Mouse (Mus musculus) thymus, postnatal 14 days (tissue): ENCODE measurements around the gene Meis1.

Experiments
- DNase-seq: peaks from one replicate; pipeline ENCODE4 v3.0.0; 2021

Gene Meis1

DNA sequence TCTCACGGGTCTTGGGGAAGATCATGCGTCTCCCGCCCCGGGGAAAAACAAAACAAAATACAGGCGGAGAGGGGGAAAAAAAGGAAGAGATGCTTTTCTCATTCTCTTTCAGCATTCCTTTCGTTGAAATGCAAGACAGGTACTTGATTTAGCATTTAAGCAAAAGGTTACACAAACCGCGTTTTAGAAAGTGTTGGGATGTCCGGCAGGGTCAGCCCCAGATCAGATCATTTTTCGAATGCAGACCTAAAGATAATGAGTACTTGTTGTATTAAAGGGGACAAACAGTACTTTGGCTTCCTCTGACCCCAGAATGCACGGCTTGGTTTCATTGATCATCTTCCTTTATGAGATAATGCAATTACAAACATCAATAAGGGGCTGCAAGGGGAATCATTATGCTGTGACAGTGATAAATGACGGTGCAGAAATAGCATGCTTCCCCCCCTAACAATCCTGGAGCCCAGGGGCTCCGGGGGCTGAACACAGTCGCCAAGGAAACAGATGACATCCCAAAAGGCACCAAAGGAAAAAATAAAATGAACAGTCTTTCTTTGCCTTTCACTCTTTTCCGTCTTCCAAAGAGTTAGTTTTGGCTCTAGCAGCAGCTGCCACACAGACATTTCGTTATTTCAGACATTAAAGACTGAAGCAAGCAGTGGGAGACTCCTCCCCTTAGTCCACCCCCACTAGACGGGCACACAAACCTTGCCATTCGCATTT, 144.3 kb downstream of the Meis1 start:
- DNase-seq = no peak

DNA sequence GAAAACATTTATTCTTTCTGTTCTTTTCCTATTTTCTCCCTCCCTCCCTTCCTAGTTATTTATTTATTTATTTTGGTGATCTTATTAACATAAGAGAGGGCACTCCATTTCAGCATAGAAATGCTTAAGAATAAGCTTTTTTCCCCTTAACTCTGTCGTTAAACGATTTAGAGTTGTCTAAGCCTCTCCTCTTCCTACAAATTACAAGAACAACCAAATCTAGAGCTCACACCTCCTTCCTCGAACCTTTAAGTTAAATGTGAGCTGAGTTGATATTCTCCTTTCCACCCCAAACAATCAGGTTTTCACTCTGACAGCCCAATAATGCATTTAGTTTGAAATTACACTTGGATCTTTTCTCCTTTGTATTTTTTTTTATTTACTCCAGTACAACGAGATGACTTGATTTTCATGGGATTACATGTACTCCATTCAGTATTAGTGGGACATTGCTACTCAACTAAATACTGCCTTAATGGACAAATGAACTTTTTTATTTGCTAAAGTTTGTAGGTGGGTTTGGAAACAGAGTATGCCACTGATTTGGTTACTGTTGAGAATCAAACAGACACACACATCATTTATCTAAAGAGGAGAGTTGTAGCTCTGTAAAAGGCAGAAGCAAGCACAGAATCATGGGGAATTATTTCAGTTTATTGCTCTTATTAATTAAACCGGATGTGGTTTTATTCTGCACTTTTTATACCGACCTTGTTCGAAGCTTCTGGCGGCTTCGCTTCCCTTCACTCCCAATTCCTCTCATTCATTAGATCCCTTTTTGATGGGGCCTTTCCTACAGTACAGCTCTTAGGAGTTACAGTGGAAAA, 145.1 kb downstream of the Meis1 start:
- no peak for DNase-seq

DNA sequence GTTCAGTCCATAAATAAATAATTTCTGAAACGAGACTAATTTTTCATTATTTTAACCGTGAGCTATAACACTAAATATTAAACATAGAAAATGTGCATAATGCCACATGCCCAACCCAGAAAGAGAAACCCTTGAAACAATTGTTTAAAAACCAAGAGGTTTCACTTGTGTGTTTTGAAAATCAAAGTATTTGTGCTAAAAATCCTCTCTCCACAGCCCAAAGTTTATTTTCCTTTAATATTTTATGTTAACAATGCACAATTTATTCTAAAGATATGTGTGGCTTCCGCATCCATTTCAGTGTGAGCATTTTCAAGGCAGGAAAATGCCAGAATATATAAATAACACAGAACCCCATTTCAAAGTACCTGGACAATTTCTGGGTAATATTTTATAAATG, 146.0 kb downstream of the Meis1 start:
- no peak for DNase-seq

DNA sequence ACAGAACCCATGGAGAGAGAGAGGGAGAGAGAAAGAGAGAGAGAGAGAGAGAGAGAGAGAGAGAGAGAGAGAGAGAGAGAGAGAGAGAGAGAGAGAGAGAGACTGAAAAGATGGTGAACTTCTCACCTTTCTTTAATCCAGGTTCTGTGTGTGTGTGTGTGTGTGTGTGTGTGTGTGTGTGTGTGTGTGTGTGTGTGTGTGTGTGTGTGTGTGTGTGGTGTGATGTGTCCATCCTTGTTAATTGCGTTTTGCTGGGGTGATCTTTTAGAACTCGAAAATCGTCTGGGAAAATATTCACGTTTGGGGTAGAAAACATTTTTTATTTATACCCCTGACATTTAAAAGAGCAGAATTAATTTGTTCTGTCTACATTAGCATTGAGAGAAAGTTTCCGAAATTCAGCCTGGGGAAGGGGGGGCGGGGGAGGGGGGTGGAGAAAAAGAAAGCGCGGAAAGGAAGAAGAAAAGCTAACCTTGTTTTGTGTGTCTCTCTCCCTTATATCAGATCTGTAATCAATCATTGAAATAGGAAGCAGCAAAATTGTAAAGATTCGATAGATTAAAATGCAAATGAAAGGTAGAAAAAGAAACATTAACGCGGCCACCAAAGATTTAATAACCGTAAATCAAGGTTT, 146.6 kb downstream of the Meis1 start:
- no peak for DNase-seq

DNA sequence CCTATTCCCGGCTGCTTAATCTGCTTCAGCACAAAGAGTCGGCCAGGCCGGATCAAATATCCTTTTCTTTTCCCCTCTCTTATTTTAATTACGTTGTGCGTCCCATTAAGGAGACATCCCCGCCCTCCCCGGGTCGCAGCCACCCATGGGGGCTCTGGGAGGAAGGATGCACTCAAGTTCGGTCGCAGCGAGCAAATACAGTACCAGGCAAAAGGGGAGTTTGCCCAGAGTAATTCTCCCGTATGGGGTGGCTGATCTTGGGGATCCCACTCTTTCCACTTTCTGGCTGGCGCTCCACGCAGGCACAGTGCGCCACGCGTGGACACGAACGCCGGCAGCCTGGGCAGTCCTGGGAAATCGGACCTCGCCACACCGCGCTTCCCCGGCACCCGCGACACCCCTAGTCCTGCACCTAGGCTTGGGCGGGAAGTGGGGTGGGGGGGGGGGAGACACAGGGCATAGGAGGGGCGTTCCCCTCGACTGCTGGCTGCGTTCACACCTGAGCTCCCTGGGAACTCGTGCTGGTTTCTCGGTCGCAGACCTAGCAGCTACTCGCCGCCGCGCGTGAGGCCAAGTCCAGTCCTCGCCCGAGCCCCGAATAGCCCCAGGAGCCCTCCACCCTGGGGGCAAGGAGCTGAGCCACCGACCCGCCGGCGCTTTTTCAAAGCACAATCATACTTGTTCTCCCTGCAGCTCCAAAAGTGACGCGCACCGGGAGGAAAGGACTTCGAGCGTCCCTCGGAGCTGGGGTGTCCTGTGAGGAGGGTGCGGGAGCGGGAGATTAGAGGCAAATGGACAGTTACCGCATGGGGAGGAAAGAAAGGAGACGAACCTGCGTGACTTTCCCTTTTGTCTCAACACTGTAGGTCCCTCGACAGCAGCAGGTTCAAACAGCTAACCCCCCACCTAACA, 147.4 kb downstream of the Meis1 start:
- DNase-seq = no peak

DNA sequence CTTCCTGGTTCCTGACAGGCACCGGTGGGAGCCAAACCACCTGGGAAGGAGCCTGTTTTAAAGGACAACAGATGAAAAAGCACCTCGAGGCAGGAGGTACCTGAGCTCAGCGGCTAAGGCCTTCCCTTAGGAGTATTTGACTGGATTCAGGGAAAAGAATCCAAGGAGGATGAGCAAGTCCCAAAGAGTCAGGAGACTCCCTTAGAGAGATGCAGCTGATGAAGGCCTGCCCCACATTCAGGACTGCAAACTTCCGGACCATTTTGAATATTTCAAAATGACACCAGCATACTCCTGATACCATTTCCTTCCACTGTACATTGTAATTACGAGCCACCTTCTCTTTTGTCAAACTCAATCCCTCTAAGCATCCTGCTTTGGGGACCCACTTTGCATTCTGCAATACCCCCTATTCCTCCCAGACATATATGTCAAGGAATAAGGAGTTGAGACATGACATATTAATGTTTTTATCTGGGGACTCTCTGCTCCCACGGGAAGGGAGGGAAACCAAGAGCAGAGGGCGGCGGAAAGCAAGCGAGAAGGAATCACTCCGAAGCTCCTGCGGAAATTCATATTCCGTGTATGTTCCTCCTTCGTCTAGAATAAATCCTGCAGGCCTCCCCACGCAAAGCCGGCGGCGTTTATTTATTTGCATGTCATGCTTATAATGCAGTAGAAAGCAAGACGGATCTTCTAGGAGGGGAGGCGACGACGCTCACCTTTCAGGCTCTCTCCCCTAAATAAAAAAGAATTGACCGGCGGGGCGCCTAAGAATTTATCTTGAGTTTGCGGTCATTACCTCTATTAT, 148.5 kb downstream of the Meis1 start:
- no peak for DNase-seq

DNA sequence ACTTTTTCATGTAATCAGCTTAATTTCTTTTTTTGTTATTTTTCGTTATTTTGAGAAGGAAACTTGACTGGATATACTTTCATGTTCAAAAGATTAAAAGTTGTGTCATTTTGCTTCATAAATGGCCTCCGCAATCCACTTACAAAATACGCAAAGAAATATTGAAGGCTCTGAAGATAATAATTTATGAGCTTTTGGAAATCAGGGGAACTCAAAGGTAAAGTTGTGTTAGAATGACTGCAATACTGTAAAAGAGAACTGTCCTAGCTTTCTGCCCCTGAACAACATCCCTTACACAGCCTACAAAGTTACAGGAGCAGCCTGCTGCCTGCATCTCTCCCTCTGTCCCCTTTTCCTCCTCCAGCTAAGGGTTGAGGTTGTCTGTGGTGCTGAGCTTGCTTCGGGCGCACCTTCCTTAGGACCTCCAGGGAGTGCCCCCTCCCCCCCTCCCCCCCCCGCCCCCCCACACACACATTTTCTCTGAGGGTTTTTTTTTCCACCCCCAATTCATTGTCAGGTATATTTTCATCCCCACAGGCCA, 149.3 kb downstream of the Meis1 start:
- DNase-seq = no peak

DNA sequence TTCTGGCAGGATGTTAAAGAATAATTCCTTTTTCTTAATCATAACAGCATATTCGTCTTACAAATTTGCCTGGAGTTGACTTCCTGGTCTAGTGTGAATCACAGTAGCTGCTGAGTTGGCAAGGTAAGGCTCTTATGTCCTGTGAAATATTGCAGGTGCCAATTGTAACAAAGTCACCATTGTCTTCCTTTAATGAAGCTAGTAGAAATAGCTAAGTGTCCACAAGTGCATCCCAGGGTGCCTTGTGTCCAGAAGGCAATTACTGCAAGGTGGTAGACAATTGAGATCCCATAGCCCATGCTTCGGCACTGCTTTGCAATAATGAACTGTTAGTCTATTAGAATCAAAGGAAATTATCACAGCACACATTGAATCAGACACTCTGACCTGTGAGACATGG, 151.1 kb downstream of the Meis1 start:
- no peak for DNase-seq

DNA sequence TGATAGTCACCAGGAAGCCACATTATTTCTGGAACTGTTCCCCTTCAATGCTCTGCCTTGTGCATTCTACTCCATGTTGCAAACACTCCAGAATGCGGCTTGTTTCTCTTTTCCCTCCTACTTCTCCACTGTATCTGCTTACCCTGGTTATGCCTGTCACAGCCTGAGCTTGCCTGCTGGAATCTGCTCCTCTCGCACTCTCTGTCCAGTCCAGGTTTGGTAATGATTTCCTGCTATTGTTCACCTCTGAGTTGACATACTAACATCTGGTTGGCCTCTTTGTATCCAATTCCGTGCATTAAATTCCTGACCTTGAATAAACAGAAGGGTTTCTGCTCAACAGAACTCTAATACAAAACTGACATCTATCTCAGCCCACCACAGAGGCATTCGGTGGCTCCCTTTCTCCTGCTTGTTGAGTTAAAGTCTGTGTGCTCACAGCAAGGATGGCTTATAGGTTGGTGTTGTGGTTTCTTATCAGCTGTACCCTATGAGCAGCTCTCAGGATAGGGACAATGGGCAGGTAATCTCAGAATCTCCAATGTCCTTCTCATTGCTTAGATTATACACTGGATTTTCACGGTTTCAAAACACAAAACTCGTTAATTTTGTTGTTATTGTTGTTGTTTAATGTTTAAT, 152.5 kb downstream of the Meis1 start:
- no peak for DNase-seq

DNA sequence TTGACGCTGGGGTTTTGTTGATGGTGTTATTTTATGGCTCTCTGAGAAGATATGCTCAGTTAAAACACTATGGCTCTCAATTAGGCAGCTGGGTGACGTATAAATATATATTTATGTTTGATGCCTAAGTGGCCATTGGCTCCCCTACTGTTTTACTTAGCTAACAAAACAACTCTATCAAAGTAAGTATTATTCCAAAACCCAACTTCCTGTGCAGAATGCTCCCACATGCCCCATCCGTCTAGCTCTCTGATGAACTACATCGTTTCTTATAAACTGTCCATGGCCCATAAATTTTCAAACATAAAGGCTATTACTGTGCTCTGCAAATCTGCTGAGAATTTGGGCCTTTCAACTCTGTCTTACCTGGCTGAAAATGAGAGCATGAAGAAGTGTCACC, 168.0 kb downstream of the Meis1 start:
- DNase-seq = no peak

DNA sequence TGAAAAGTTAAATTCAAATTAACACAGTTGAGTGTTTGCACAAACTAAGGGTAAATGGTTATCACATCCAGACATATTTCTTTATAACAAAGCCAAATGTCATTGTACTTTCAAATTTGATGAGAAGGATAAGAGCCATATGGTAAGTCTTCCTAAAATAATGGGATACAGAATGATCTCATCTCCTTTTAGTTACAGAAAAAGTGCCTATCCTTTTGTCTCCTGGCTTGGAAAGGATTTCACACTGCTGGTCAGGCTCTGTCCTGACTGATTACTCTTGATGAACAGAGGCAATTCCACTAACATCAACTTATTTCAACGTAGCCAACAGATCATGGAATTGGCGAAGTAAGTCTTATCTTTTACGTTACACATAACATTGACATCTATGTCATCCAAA, 171.1 kb downstream of the Meis1 start:
- no peak for DNase-seq

DNA sequence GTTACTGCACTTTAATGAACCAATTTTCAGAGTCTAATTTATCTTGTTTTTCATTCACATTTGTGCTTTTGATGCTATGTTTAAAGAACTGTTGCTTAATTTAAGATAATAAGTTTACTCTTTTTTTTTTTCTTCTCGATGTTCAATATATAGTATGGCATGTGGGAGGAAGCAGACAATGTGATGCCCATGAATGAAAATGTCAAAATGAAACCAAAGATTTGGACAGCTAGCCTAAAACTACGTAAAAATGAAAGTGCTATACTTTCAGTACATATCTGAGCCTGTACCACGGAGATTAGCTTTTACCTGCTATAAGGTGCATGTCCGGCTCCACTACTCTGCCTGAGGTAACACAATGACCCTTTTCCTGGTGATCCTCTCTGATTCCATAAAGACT, 172.3 kb downstream of the Meis1 start:
- DNase-seq = no peak

DNA sequence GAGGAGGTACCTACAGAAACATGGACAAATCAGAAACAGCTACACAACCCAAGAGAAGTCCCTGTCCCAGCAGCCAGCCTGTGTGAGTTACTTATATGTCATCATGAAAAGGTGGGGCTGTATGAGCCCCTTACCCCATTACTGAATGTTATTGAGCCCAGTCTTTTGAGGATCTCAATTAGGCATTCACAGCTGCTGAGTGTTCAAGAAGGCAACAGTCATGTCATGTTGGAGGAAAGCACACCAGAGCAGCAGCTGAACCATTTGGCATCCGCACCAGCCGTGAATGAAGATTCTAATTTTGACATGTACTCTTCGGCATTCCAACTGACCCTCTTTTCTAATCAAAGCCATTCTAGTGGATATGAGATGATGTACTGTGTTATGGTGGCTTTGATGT, 172.9 kb downstream of the Meis1 start:
- DNase-seq = no peak

DNA sequence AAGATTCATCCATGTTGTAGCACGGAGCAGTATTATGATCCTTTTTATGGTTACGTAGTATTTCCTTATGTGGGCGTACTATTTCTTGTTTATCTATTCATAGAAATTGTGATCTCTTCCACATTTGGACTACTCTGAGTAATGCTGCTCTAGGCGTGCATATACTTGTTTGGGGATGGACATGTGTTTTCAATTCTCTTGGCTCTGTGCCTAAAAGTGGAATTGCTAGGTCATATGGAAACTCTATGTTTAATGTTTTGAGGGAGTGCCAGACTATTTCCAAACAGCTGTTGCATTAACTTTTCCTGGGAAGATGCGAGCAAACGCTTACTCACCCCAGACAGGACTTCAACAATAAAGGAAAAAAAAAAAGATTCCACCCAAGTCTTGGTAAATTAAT, 173.3 kb downstream of the Meis1 start:
- DNase-seq = no peak

DNA sequence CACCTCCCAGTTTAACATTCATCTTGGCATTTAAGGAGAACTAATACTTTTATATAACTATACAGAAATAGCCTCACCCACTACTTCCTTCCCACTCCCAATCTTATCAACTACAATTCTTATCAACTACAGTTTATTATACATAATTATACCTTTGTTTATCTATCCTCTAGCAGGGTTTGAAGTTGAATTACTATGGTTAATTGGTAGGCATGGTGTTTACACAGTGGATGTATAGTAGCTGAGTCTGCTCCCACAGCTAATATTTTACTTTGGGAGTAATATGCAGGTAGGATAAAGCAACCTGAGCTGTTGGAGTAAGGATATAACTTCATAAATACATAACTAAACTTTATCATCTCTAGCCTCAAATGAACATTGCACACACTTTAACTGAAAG, 188.7 kb downstream of the Meis1 start:
- DNase-seq = no peak
